Mouse (Mus musculus) right cerebral cortex, adult 18-20 months (tissue): ENCODE results near the gene Scaf11.
"Not testable (repeated sequence)": the region's sequence is repeated elsewhere in the genome, so short reads cannot be mapped to it uniquely, and the experiment has no call there.

ENCODE experiments used
- DNase-seq: peaks from one replicate; pipeline ENCODE4 v3.0.0; 2022; ENCODE audit warnings: mixed read lengths

The Scaf11 gene

GRCm38 (mm10) chr15:96460730-96461540, at the start of gene Scaf11:
TSS of gene Scaf11 (minus strand) at chr15:96460843.
- DNase-seq, result peak; percentile 96

GRCm38 (mm10) chr15:96507097-96507840, 46.6 kb upstream of the Scaf11 start:
- peak; percentile 51 for DNase-seq

GRCm38 (mm10) chr15:96497646-96498045, 37.0 kb upstream of the Scaf11 start:
- DNase-seq, result no peak

- no peak for DNase-seq
These were observed 33.6 kb upstream of the Scaf11 start for GRCm38 (mm10) chr15:96494279-96494678.

GRCm38 (mm10) chr15:96493573-96493972, 32.9 kb upstream of the Scaf11 start:
- no peak for DNase-seq

GRCm38 (mm10) chr15:96492919-96493318, 32.3 kb upstream of the Scaf11 start:
- not testable (repeated sequence) for DNase-seq

- no peak for DNase-seq
These were observed 31.4 kb upstream of the Scaf11 start for GRCm38 (mm10) chr15:96491861-96492641.

- DNase-seq, result no peak
These were observed 30.8 kb upstream of the Scaf11 start for GRCm38 (mm10) chr15:96491421-96491820.

GRCm38 (mm10) chr15:96490123-96490522, 29.5 kb upstream of the Scaf11 start:
- DNase-seq, result no peak

GRCm38 (mm10) chr15:96488941-96489786, 28.5 kb upstream of the Scaf11 start:
- no peak for DNase-seq

- DNase-seq, result no peak
These were observed 26.5 kb upstream of the Scaf11 start for GRCm38 (mm10) chr15:96487066-96487698.

- DNase-seq, result no peak
These were observed 20.2 kb upstream of the Scaf11 start for GRCm38 (mm10) chr15:96480822-96481221.

GRCm38 (mm10) chr15:96478006-96478405, 17.4 kb upstream of the Scaf11 start:
- no peak for DNase-seq

- DNase-seq, result peak; percentile 81
These were observed 15.7 kb upstream of the Scaf11 start for GRCm38 (mm10) chr15:96476359-96476758.

- no peak for DNase-seq
These were observed 14.9 kb upstream of the Scaf11 start for GRCm38 (mm10) chr15:96475571-96475972.

GRCm38 (mm10) chr15:96474325-96474955, 13.8 kb upstream of the Scaf11 start:
- no peak for DNase-seq

- no peak for DNase-seq
These were observed 13.3 kb upstream of the Scaf11 start for GRCm38 (mm10) chr15:96473920-96474319.

- no peak for DNase-seq
These were observed 7.7 kb upstream of the Scaf11 start for GRCm38 (mm10) chr15:96468316-96468715.

GRCm38 (mm10) chr15:96467844-96468243, 7.2 kb upstream of the Scaf11 start:
- DNase-seq, result no peak

- DNase-seq, result no peak
These were observed 5.8 kb upstream of the Scaf11 start for GRCm38 (mm10) chr15:96466362-96466903.

GRCm38 (mm10) chr15:96465076-96465475, 4.4 kb upstream of the Scaf11 start:
- no peak for DNase-seq
